Mouse (Mus musculus) duodenum, adult 2 months (tissue): ENCODE measurements around the gene Entpd5. TPM values are rescaled to one million over a fixed set of nuclear protein-coding genes. Genes with fewer than 3 reads are reported as not detected.

Experiments
- polyA plus RNA-seq: library from polyadenylated mRNA; depleted of rRNA; stranded (reverse); fragments of >200 nt; gene quantifications from 2 replicates; pipeline ENCODE4 v1.2.3, GENCODE M21; 2012; ENCODE audit warnings: low replicate concordance; rRNA removed

Gene Entpd5
- 16.7 and 18.1 TPM in 2 replicates for polyA plus RNA-seq

DNA sequence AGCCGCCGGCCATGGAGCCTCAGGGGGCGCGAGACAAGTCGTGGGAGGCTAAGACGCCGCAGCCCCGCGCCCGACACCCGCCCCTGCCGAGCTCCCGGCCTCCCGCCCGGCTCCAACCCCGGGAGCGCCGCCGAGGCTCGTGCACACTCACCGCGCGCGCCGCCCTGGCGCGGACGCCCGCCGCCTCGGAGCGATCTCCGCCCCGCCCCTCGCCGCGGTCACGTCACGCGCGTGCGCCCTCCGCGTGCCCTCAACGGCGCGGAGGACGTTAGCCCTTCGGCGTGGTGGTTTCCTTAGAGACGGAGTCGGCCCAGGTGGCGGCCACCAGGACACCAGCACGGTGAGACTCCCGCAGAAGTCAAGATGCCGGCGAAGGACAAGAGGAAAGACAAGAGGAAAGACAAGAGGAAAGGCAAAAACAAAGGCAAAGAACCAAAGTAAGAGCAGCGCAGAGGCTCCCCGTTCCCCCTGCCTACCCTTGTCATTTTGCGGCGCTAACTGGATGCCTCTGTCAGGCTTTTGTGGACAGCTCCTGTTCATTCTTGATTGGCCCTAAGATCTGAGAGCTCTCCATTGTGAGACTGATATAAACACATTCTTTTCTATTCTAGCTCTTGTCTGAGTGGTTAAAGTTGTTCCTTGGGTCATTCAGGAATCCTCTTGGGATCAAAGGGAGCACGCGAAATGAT, at the start of gene Entpd5, which contains the start of gene Bbof1:
Gene Entpd5 (minus strand): TSS at position 211 of the 689 bp plus-strand sequence.
Gene Bbof1 (plus strand): TSS at position 253 of the 689 bp plus-strand sequence.

GRCm38 (mm10) chr12:84450718-84451646, 42.2 kb upstream of the Entpd5 start, which contains the start of the genes Aldh6a1 and Lin52:
Gene Aldh6a1, minus strand, starts transcription at chr12:84451004.
Gene Lin52, plus strand, starts transcription at chr12:84451422.

DNA sequence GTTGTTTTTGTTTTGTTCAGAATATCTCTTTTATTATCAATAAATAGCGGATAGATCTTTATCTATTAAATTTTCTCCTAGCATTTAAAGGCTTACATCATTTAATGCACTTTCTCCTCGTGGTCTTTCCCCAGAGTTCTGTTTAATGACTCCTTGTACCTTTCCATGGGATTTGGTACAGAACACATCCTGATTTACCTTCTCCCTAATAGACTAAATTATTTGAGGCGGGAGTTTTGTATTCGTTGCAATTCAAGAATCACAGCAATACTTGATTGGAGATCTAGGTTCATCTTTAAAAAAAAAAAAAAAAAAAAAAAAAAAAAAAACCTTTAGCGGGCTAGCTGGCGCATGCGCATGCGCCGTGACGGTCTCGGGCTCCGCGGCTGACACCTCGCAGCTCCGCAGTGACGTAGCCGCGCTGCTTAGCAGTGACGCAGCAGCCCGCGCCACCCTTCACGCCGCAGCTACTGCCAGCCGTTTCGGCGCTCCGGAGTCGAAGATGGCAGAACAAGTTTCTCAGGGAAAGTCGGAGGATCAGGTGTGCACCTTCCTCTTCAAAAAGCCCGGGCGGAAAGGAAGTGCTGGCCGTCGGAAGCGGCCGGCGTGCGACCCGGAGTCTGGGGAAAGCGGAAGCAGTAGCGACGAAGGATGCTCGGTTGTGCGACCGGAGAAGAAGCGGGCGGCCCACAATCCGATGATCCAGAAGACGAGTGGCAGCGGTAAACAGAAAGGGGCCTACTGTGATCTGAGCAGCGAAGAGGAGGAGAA, 8.2 kb upstream of the Entpd5 start, which contains the start of gene Rnf113a2:
Gene Rnf113a2 (plus strand): TSS at position 363 of the 771 bp plus-strand sequence.

GRCm38 (mm10) chr12:84361555-84362489, 47.0 kb downstream of the Entpd5 start, which contains the start of the genes Coq6 and Fam161b:
Gene Coq6, plus strand, starts transcription at chr12:84361657.
Gene Fam161b, minus strand, starts transcription at chr12:84361833.

Other genes starting within 250 kb of the Entpd5 start
- 9.3 and 10.4 TPM in 2 replicates for gene Elmsan1, start 190.1 kb downstream of the Entpd5 start, polyA plus RNA-seq
- 4.3 and 5.2 TPM in 2 replicates for gene Ptgr2, start 123.8 kb downstream of the Entpd5 start, polyA plus RNA-seq
- gene Zfp410, start 92.2 kb downstream of the Entpd5 start, polyA plus RNA-seq: 16.1 and 17.3 TPM in 2 replicates
- 35.1 and 38.7 TPM in 2 replicates for gene Coq6, start 47.4 kb downstream of the Entpd5 start, polyA plus RNA-seq
- 0.38 and 0.71 TPM in 2 replicates for gene Fam161b, start 47.2 kb downstream of the Entpd5 start, polyA plus RNA-seq
- 0.04 TPM in 1 of 2 replicates, not detected in the other for gene Bbof1, start within 50 bp of the Entpd5 start, polyA plus RNA-seq
- gene Rnf113a2, start 8.2 kb upstream of the Entpd5 start, polyA plus RNA-seq: 0.36 and 0.65 TPM in 2 replicates
- gene Aldh6a1, start 42.0 kb upstream of the Entpd5 start, polyA plus RNA-seq: 1.0 and 1.8 TPM in 2 replicates
- 0.83 and 2.3 TPM in 2 replicates for gene Lin52, start 42.4 kb upstream of the Entpd5 start, polyA plus RNA-seq
- not detected in 2 replicates for gene Vsx2, start 160.7 kb upstream of the Entpd5 start, polyA plus RNA-seq
- 18.9 and 29.5 TPM in 2 replicates for gene Abcd4, start 208.4 kb upstream of the Entpd5 start, polyA plus RNA-seq
- gene Vrtn, start 232.0 kb upstream of the Entpd5 start, polyA plus RNA-seq: not detected in 2 replicates